8 mouse cellular contexts compared by ENCODE assay signal in genomic region chr11:43493815-43494409, GRCm38 (mm10). TPM values are rescaled to one million over a fixed set of nuclear protein-coding genes. Genes with fewer than 3 reads are reported as not detected.
DNase-seq lines count a peak whose midpoint lies in the region; ATAC-seq and TF ChIP-seq lines count a peak whose summit lies in the region.

No protein-coding gene starts in this region.

- no peak overlapping the region for H3K27ac ChIP-seq in embryonic facial prominence, embryonic 13.5 days
- no peak overlapping the region for H3K27ac ChIP-seq in heart, embryonic 11.5 days (ENCODE audit: low read depth, low read length)
- no peak overlapping the region for H3K27ac ChIP-seq in kidney, embryonic 16.5 days (ENCODE audit: low read length)
- H3K27ac ChIP-seq in liver, adult 2 months (replicated peaks; ENCODE audit: insufficient read depth, low read depth, low read length), result no peak overlapping the region

- DNase-seq in B cell, adult 2 months, result peak; percentile 72 to 74
- DNase-seq in adrenal gland, postnatal 36 days, result peak; percentile 62 to 72
- DNase-seq in liver, adult 2 months (ENCODE audit: extremely low read depth, low read depth, low spot score), result peak; percentile 20
- peak; percentile 42 to 60 for DNase-seq in natural killer cell, adult 2 months (ENCODE audit: low spot score in 2 of 2)
- DNase-seq in telencephalon, adult 2 months (ENCODE audit: low read depth, low spot score), result peak; percentile 49

- TF ChIP-seq CTCF in liver, adult 2 months (IDR thresholded peaks at IDR 0.05; ENCODE audit: low read depth, low read length), result peak; percentile 83

- peaks cover 4% of the 10 kb centered on the region; the same call in 1 of the 2 replicates for H3K9me3 ChIP-seq in embryonic facial prominence, embryonic 13.5 days
- H3K9me3 ChIP-seq in heart, embryonic 11.5 days (replicated peaks; ENCODE audit: control insufficient read depth, low read length), result 0 out of 2 replicates have a peak, but pooled peaks cover 4% of the 10 kb centered on the region
- no peaks in the 10 kb centered on the region for H3K9me3 ChIP-seq in kidney, embryonic 16.5 days (ENCODE audit: low read length)

- no peaks in the 10 kb centered on the region for H3K79me2 ChIP-seq in liver, adult 2 months (ENCODE audit: control insufficient read depth, insufficient read depth, low read length)

- TF ChIP-seq POLR2A in liver, adult 2 months (IDR thresholded peaks at IDR 0.05; ENCODE audit: extremely low read depth, insufficient read depth, low read length), result no peak

- peak overlapping the region; percentile 28; the same call in 1 of the 2 replicates for H3K4me2 ChIP-seq in embryonic facial prominence, embryonic 13.5 days
- H3K4me2 ChIP-seq in heart, embryonic 11.5 days, result no peak overlapping the region
- no peak overlapping the region for H3K4me2 ChIP-seq in kidney, embryonic 16.5 days (replicated peaks; ENCODE audit: low read depth, low read length)

- ATAC-seq in embryonic facial prominence, embryonic 13.5 days (ENCODE audit: insufficient number of reproducible peaks, insufficient read depth, low FRiP score, low TSS enrichment, low read depth), result no peak
- 0 out of 2 replicates have a peak, but pooled peaks have one; percentile 49 for ATAC-seq in heart, embryonic 11.5 days (replicated peaks; ENCODE audit: insufficient number of reproducible peaks, low FRiP score, low TSS enrichment)
- ATAC-seq in kidney, embryonic 16.5 days (ENCODE audit: low FRiP score, low TSS enrichment), result peak; percentile 60; the same call in 1 of the 2 replicates

- no peak overlapping the region for H3K9ac ChIP-seq in embryonic facial prominence, embryonic 13.5 days
- H3K9ac ChIP-seq in heart, embryonic 11.5 days (ENCODE audit: low read depth, low read length), result no peak overlapping the region
- H3K9ac ChIP-seq in kidney, embryonic 16.5 days (replicated peaks; ENCODE audit: low read length), result 0 out of 2 replicates have a peak overlapping the region, but pooled peaks have one; percentile 5
- H3K9ac ChIP-seq in liver, adult 2 months (ENCODE audit: low read depth, low read length), result no peak overlapping the region

- no peaks in the 10 kb centered on the region for H3K4me1 ChIP-seq in embryonic facial prominence, embryonic 13.5 days
- no peaks in the 10 kb centered on the region for H3K4me1 ChIP-seq in heart, embryonic 11.5 days (ENCODE audit: control insufficient read depth, insufficient read depth, low read length)
- no peaks in the 10 kb centered on the region for H3K4me1 ChIP-seq in kidney, embryonic 16.5 days (ENCODE audit: insufficient read depth, low read length)
- no peaks in the 10 kb centered on the region for H3K4me1 ChIP-seq in liver, adult 2 months (ENCODE audit: control insufficient read depth, insufficient read depth, low read length)

- WGBS in embryonic facial prominence, embryonic 13.5 days, result 23% methylated on average over 6 of the region's 6 CpGs
- WGBS in heart, embryonic 11.5 days (ENCODE audit: insufficient replicate concordance), result 21% methylated on average over 6 of the region's 6 CpGs
- 22% methylated on average over 6 of the region's 6 CpGs for WGBS in kidney, embryonic 16.5 days
- 30% methylated on average over 6 of the region's 6 CpGs for WGBS in liver, adult 2 months

- H3K4me3 ChIP-seq in embryonic facial prominence, embryonic 13.5 days, result no peak overlapping the region
- H3K4me3 ChIP-seq in heart, embryonic 11.5 days (ENCODE audit: low read depth, low read length), result no peak overlapping the region
- no peak overlapping the region for H3K4me3 ChIP-seq in kidney, embryonic 16.5 days (ENCODE audit: low read length)
- H3K4me3 ChIP-seq in liver, adult 2 months (ENCODE audit: insufficient read depth, low read depth, low read length), result no peak overlapping the region

- no peaks in the 10 kb centered on the region for H3K36me3 ChIP-seq in embryonic facial prominence, embryonic 13.5 days
- no peaks in the 10 kb centered on the region for H3K36me3 ChIP-seq in heart, embryonic 11.5 days (ENCODE audit: control insufficient read depth, insufficient read depth, low read length)
- no peaks in the 10 kb centered on the region for H3K36me3 ChIP-seq in kidney, embryonic 16.5 days (ENCODE audit: insufficient read depth, low read length)
- no peaks in the 10 kb centered on the region for H3K36me3 ChIP-seq in liver, adult 2 months (ENCODE audit: control insufficient read depth, insufficient read depth, low read length)

- H3K27me3 ChIP-seq in embryonic facial prominence, embryonic 13.5 days, result no peaks in the 10 kb centered on the region
- no peaks in the 10 kb centered on the region for H3K27me3 ChIP-seq in heart, embryonic 11.5 days (ENCODE audit: control insufficient read depth, insufficient read depth, low read length)
- H3K27me3 ChIP-seq in kidney, embryonic 16.5 days (ENCODE audit: insufficient read depth, low read length), result no peaks in the 10 kb centered on the region
- no peaks in the 10 kb centered on the region for H3K27me3 ChIP-seq in liver, adult 2 months (ENCODE audit: control insufficient read depth, insufficient read depth, low read length)

RNA-seq across cellular contexts. Expression of gene C1qtnf2, which starts 19.8 kb away (rescaled TPM):
- total RNA-seq in adrenal gland, postnatal 36 days (2021), result 10 to 100 TPM in 1 of 2 experiments, 1 to 10 TPM in 1; 4.7 to 11.3 TPM
- 15.9 and 17.0 TPM in 2 replicates for polyA plus RNA-seq in embryonic facial prominence, embryonic 13.5 days (2015; fragmentation: Nextera tagmentation; extraction: Ambion mirVana)
- polyA plus RNA-seq in heart, embryonic 11.5 days (2014; fragmentation: Nextera tagmentation; extraction: Ambion mirVana), result 1.3 and 1.6 TPM in 2 replicates
- polyA plus RNA-seq in kidney, embryonic 16.5 days (2015; fragmentation: Nextera tagmentation; extraction: Ambion mirVana), result 17.8 and 20.8 TPM in 2 replicates
- 1.2 and 1.5 TPM in 2 replicates for total RNA-seq in liver, adult 2 months (2014; rRNA removed)
- polyA plus RNA-seq in liver, adult 2 months (2012; rRNA removed), result 1.4 and 2.6 TPM in 2 replicates

RNA-seq across cellular contexts. Expression of gene Ccnjl, which starts 34.7 kb away (rescaled TPM):
- total RNA-seq in adrenal gland, postnatal 36 days (2021), result 1 to 10 TPM; 2.1 TPM
- 13.7 and 14.2 TPM in 2 replicates for polyA plus RNA-seq in embryonic facial prominence, embryonic 13.5 days (2015; fragmentation: Nextera tagmentation; extraction: Ambion mirVana)
- polyA plus RNA-seq in heart, embryonic 11.5 days (2014; fragmentation: Nextera tagmentation; extraction: Ambion mirVana), result 23.2 and 25.1 TPM in 2 replicates
- polyA plus RNA-seq in kidney, embryonic 16.5 days (2015; fragmentation: Nextera tagmentation; extraction: Ambion mirVana), result 26.4 and 29.9 TPM in 2 replicates
- 0.07 and 0.09 TPM in 2 replicates for total RNA-seq in liver, adult 2 months (2014; rRNA removed)
- 0.10 and 0.20 TPM in 2 replicates for polyA plus RNA-seq in liver, adult 2 months (2012; rRNA removed)

Comparison
In these comparisons a context has a peak if more than half of its experiments do, and no peak if none do; other contexts are left out.
1. DNase-seq: peak in every context shown above with its lines; median percentile 73 in B cell, adult 2 months; 67 in adrenal gland, postnatal 36 days; 51 in natural killer cell, adult 2 months; 49 in telencephalon, adult 2 months; 20 in liver, adult 2 months.
2. RNA of gene Ccnjl, which starts 34.7 kb away (polyA plus RNA-seq): 26.4 to 29.9 TPM in kidney, embryonic 16.5 days, 23.2 to 25.1 TPM in heart, embryonic 11.5 days and 13.7 to 14.2 TPM in embryonic facial prominence, embryonic 13.5 days; 0.10 to 0.20 TPM in liver, adult 2 months; every median in the first group is over 10 times any median in the second.